Mouse (Mus musculus): Measurements from ENCODE around the gene Ccdc13. TPM values are rescaled to one million over a fixed set of nuclear protein-coding genes. Genes with fewer than 3 reads are reported as not detected.

Ccdc13 gene
- polyA plus RNA-seq, 2 experiments from 2014 or later = not detected

DNA sequence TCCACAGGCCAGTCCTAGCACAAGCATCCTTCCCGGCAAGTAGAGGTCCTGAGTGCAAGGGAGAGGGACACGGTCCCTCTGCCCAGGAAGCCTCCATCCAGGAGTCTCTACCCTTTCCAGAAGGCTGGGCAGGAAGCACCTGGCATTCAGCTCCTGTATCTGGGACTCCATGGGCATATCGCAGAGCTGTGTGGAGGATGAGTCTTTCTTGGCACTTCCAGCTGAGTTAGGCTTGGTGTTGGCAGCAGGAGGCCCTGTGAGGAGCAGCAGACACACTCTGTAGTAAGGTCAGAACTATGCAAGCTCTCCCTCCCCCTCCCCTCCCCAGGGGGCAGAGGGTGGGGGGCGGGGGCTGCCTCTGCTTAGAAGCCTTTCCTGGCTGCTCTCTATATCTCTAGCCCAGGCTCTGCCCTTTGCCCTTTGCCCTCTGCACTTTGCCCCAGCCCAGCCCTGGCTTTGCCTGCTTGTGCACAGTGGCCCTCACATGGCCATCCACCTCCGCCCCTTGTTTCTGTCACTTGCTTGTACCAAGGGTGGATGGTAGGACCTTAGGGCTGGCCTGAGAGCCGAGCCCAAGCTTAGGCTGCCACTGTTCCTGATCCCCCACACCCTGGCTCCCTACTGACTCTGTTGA lies 40.3 kb downstream of the Ccdc13 start:
- ATAC-seq = no peak

DNA sequence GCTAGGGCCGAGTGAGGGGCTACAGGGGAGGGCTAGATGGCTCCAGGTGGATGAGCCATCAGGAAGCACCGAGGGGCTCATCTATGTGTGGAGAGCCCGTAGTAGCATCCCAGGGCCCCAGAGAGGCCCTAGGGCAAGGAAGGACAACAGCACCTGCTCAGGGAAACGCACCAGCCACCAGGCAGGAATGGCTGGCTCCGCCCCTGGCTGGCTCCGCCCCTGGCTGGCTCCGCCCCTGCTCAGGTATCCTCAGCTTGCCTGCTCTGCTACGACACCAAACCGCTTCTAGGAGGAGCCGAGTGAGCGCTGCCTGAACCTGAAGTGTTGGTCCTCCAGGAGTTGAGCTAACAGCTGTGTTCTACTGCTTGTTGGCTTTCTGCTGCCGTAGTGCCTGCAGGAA lies 41.5 kb downstream of the Ccdc13 start:
- no peak for ATAC-seq

DNA sequence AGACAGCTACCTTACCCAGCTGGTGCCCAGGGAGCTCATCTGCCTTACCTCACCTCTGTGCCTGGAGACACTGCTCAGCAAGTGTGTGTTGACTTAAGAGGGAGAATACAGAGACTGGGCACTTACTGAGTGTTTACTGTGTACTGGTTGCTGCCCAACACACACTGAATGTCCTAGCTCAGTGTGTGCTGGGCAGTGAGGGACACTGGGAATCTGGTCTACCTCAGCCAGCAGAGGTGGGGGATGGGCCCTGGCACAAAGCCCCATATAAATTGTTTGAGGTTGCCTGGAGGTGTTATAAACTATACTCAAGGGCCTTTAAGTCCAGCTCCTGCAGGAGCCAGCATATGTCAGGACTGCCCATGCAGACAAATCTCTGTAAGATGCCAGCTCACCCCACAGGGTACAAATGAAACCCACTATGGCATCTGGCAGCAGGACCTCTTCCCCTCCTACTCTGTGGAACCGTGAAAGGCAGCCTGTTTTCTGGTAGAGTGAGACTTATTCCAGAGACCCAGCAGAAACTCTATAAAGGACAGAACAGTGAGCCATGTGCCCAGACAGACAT lies 44.2 kb downstream of the Ccdc13 start:
- ATAC-seq = no peak

DNA sequence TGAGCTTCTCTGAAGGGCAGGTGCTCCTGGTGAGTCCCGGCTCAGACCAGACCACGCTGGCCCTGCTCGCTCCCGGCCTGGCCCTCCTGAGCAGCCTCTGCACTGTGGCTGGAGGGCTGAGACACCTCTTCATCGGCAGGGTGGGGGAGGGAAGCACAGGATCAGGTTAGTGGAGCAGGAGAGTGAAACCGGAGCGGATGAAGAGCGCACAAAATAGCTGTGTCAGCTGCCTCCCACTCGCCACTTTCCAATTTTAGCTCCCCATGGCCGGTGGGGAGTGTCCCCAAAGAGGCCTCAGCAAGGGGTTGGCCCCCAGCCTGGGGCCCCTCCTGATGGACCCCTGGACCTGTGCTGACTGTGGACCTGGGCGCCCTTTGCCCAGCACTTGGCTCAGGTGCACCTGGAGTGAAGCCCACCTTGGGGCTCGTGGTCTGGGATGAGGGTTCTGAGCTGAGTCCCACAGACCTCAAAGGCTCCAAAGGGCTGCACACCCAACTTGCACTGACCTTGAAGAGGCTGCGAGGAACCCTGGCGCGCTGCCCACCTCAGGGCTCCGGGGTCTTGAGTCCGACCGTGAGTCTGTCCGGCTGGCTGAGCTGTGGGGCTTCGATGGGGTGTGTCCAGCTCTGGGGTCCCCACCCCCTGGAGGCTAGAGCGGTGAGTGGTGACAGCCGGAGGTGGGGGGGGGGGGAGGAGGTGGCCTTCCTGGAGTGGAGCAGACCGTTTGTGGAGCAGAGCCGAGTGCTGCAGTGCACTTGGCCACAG lies 47.3 kb downstream of the Ccdc13 start, which contains the start of gene Hhatl:
Hhatl (minus strand) TSS at position 751 of the 765 bp plus-strand sequence.
- ATAC-seq = no peak

DNA sequence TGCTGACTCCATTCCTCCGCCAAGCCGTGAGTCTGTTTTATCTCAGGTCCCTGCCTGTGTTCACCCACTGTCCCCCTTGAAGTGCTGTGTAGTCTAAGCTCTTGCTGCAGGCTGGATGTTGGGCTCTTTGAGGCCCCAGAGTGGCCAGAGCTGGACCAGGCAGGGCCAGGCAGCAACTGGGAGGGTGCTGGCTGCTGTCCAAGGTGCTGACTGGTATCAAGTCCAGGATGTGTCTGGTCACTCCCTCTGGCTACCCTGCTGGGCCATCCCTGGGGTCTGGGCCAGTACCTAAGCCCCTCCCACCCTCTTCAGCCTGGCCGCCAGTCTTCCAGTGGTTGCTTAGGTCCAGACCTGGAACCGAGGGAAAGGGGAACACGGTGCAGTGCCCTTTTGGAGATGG lies 48.1 kb downstream of the Ccdc13 start:
- no peak for ATAC-seq

DNA sequence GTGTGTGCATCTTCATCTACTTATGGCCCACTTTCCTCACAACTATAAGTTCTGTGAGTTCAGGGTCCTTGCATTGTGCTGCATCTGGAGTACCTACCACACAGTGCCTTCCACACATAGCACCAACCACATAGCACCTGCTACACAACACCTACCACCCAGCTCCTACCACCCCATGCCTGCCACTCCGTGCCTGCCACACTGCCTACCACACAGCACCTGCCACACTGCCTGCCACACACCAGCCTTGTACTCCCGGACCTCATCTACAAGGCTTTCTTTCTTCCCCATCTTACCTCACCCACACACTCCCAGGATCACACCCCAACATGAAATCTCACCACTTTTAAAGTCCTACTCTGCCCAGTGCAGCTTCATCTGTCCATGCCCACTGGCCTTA lies 52.9 kb downstream of the Ccdc13 start:
- ATAC-seq = no peak

DNA sequence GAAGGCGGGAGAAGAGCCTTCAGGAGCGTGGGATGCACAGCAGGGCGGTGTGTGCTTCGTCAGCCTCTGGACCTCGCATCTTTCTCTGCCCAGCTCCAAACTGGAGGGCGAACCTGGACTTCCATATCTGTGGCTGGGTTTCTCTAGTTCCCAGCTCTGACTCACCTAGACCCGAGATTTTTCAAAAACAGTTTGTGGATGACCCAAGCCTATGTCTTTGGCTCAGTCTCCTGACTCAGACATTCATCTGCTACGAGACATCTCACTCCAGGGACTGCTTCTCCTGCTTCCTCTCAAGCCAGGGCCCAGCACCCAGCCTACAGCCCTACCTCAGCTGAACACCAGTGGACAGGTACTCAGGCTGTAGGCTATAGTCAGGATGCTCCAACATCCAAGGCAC lies 54.0 kb downstream of the Ccdc13 start:
- no peak for ATAC-seq

DNA sequence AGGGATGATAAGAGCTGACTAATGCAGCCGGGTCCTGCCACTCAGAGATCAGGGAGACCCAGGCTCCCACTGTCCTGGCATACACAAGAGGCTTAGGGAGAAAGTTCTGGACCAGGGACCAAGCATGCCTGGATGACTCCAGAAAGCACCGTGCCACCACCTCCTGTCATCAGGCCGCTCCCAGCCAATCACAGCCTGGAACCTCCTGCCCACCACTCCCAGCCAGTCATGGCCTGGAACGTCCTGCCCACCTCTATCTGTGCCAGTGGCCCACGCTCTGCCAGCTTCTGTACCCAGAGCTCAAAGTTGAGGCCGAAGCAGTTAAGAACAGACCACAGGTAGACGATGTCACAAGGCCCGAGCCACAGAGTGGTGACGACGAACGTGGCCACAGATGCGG lies 54.5 kb downstream of the Ccdc13 start:
- ATAC-seq = no peak

DNA sequence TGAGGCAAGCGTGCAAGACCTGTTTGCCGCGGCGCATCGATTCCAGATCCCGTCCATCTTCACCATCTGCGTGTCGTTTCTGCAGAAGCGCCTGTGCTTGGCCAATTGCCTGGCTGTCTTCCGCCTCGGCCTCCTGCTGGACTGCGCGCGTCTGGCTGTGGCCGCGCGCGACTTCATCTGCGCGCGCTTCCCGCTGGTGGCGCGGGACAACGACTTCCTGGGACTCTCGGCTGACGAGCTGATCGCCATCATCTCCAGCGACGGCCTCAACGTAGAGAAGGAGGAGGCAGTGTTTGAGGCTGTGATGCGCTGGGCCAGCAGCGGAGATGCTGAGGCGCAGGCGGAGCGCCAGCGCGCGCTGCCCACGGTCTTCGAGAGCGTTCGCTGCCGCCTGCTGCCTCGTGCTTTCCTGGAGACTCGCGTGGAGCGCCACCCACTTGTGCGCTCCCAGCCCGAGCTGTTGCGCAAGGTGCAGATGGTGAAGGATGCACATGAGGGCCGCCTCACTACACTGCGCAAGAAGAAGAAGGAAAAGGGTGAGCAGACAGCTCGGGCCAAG lies 61.1 kb downstream of the Ccdc13 start:
- ATAC-seq = no peak

DNA sequence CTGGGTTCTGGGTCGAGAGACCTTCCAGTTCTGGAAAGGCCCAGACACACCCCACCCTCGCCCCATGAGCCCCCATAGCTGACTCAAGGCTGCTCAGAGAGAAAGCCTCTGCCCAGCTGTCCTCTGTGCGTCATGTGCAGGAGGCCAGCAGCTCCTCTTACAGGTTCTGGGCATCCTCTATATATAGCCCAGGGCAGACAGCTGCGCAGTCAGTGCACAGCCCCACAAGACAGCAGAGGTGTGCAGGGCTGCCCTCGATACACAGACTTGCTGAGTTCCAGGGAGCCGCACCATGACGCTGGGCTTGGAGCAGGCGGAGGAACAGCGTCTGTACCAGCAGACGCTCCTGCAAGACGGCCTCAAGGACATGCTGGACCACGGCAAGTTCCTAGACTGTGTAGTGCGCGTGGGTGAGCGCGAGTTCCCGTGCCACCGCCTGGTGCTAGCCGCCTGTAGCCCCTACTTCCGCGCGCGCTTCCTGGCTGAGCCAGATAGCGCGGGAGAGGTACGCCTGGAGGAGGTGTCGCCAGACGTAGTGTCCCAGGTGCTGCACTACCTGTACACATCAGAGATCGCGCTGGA lies 61.7 kb downstream of the Ccdc13 start, which contains the start of gene Klhl40:
Klhl40 (plus strand) TSS at position 124 of the 582 bp plus-strand sequence.
- no peak for ATAC-seq

DNA sequence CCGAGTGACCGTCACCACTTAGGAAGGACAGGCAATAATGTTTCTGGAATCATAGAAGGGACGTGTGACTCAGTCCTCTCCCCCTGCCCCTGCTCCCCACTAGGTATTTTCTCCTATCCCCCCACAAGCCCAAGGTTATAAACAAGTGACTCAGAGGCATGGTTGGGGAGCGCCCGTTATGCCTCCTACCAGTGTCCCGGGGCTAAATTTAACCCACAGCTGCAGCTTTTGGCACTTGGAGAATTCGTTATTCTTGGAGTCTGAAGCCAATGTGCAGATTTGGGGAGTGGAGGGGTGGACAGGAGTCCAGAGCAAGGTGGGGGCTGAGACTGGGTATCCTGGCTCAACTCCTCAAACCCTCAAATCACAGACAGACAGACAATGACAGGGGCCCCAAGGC lies 62.8 kb downstream of the Ccdc13 start:
- ATAC-seq = no peak

DNA sequence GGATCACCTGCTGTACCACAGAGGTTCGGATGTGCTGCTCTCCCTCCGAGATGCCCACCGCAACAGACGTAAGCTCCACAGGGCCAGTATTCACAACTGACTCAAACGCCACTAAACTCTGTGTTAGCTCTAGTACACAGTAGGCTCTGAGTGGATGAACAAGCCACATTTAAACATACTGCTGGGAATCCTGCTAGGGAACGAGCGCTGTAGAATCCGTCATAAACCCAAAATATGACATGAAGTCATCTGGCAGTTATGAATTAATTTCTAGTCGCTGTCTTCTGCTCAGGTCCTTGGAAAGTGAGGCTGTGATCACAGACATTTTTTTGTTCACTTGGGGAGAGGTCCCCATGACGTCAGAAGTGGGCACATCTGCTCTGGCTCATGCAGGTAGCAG lies 63.3 kb downstream of the Ccdc13 start:
- no peak for ATAC-seq

DNA sequence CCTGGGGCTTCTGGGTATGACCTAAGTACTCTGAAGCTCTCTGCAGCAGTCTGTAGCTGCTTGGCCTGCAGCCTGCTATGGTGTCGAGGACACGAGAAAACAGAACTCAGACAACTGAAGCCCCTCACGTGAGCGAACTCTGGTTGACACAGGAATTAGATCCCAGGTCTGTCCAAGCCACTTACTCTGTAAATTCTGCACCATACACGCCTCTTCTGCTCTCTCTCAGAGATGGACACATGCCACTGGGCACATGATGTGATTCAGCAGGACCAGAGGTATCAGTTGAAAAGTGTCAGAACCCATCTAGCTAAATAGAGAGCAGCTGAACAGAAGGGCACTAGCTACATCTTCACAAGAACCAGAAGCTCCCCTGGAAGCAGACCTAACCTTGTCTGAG lies 66.8 kb downstream of the Ccdc13 start:
- no peak for ATAC-seq

DNA sequence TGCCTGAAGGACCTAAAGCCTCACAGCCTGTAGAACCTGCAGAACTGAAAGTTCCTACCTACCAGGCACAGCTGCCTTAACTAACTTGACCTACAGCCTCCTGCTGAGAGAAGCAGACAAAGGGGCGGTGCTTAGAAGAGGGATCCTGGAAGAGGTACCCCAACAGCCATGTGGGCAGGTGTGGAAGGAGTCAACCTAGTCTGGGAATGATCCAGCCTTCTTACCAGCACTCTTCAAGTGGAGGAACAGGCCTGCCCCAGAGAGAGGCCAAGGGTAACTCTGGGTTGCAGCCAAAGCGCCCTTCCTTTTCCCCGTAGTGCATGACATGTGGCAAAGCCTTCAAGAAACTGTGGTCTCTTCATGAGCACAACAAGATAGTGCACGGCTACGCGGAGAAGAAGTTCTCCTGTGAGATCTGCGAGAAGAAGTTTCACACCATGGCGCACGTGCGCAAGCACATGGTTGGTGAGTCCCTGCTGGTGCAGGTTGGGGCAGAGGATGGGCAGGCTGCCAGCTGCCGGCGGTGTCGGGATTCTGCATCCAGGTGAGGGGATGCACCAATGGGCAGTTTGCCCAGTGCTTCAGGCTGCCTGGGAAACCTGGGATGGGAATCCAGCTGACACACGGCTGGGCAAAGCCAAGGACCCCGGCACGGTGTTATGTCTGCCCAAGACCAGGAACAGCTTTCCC lies 74.0 kb downstream of the Ccdc13 start:
- ATAC-seq = no peak

DNA sequence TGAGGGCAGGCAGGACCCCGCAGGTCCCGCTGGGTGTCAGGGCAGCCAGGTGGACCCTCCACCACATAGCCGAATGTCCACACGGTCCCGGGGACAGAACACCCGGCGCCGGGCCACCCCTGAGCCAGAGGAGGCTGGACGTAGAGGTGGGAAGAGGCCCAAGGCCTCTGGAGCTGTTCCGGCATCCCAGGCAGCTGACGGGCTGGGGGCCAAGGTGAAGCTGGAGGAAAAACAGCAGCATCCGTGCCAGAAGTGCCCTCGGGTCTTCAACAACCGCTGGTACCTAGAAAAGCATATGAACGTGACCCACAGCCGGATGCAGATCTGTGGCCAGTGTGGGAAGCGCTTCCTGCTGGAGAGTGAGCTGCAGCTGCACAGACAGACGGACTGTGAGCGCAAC lies 75.5 kb downstream of the Ccdc13 start:
- ATAC-seq = no peak

DNA sequence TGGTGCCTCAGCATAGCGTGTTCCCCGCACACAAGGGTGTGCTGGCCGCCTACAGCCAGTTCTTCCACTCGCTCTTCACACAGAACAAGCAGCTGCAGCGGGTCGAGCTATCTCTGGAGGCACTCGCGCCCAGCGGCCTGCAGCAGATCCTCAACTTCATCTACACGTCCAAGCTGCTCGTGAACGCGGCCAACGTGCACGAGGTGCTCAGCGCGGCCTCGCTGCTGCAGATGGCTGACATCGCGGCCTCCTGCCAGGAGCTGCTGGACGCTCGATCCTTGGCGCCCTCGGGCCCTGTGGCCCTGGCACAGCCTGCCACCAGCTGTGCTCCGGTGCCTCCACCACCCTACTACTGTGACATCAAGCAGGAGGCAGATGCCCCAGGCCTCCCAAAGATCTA lies 76.5 kb downstream of the Ccdc13 start:
- ATAC-seq = no peak

DNA sequence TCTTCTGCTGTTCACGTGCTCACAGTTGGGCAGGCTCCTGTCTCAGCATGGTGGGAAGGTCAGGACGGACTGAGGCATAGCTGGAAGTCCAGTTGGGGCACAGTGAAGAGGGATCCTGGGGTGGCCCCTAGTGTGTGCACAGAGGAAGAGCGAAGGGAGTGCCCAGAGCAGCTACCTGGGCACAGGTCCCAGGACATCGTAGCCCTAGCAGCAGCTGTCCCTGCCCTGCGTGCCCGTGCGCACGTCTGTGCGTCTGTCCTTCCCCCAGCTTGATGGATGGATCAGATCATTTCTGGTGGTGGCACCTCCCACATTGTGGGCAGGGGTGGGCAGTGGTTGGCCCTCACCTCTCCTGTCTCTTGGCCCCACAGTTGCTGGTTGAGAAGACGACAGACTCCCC lies 77.0 kb downstream of the Ccdc13 start:
- no peak for ATAC-seq

DNA sequence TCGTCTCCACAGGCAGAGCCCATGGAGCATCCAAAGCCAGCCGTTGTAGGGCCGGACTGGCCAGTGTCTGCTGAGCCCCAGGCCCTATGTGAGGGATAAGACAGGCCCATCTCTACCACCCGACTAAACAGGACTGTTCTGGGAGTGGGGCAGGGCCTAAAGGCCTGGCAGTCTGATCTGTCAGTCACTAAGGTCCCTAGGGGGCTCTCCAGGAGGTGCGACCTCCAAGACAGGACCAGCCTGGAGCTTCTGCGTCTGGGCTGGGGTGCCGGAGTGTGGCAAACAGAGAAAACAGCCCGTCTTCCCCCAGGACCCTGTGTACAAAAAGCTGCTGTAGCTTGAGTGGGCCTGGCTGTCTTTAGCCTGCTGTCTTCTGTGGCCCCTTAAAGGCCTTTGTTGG lies 77.5 kb downstream of the Ccdc13 start:
- no peak for ATAC-seq

DNA sequence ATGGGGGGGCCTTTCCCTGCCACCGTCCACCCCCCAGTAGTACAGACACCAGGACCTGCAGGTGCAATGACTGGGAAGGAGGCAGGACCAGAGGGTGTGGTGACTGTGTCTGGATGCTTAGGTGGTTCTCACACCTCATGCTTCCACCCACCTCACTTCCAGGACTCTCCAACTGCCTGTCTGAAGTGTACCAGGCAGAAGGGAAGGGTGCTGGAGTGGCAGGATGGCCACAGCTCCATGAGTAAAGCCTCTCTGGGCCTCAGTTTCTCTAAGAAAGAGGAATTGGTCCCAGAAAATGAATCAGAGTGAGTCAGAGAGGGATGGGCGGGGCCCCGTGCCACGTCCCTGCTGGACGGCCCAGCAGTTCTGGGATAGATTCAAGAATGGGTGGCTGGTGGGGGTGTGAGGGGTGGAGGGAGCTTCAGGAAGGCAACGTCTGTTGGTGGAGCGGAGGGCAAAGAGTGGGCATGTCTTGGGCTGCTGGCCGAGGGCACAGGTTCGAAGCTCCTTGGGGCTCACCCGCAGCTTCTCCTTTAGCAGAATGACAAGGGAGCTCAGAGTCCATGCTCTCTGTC lies 78.1 kb downstream of the Ccdc13 start:
- ATAC-seq = no peak

DNA sequence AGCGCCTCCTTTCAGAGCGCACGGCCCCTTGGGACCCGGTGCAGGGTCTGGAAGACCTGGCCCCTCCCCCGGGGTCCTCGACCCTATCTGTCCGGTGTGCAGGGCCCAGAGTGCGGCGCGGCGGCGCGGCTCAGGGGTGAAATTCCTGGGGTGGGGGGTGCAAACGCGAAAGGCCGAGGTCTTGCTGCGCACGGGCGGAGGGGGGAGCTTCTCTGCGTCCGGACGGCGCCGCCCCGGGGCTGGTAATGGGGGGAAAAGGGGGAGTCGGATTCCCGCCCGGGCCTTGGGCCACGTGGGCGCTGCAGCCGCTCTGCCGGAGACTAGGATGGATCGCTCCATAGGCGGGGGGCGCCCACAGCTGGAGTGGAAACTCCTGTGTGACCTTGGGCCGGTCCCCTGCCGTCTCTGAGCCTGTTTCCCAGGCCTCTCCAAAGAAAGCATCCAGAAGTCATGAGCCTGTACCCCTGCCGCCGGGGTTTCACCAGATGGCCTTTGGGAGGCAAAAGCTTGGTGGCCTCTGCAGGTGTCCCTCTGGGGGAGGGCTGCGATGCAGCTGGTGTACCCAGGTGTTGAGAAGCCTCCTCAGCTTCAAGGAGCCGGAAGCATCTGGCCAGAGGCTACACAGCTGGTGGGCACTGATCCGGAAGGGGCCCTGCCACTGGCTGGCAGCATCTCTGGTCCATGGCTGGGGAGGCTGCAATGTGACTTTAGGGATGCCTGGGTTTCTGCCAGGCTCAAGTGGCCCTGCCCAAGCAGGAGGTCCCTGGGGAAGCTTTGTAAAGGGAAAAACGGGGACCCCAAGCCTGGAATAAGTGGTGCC lies 78.8 kb downstream of the Ccdc13 start:
- no peak for ATAC-seq

All from CD4-positive, CD25-positive, alpha-beta regulatory T cell, adult 4 months (primary cell).